Mouse (Mus musculus): ENCODE data around the gene Acvr1. TPM values are rescaled to one million over a fixed set of nuclear protein-coding genes. Genes with fewer than 3 reads are reported as not detected.

Gene Acvr1
- polyA plus RNA-seq, 1 experiment from 2014 or later: 4.8 TPM

DNA sequence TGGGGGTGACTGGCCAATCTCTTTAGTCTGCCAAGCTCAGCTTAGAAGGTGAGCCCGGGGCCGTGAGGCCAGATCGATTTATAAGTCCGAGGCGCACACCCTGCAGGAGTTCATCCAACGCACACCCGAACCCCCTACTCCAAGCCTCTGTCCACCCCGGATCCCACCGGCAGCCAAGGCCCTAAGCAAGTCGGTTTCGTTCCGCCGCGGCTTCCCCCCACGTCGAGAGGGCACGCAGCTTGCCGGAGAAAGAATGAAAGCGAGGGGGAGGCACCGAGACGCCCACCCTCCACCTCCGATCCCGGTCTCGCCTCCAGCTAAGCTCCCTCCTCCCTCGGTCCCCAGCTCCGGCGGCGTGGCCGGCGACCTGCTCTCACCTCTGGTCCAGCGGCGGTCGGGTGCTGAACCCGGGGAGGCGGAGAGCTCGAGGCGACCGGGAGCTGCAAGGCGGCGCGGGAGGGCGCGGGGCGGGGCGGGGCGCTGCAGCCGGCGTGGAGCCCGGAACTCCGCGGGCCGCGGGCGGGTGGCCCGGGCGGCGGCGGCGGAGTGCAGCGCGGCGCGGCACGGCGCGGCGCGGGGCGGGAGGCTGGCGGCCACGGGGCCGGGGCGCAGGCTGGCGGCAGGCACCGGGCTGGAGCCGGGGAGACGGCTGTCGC lies 419 bp downstream of the Acvr1 start:
- peak overlapping the region; percentile 88 for H3K9ac ChIP-seq (ENCODE audit: low read length)
- peak; percentile 46 for ATAC-seq (ENCODE audit: low read depth)
- H3K9me3 ChIP-seq (ENCODE audit: control insufficient read depth, low read length): no peaks in the 10 kb centered on the region
- peak overlapping the region; percentile 73 for H3K4me2 ChIP-seq (ENCODE audit: low read depth, low read length)
- WGBS: 0% methylated on average over 27 of the region's 78 CpGs
- H3K27ac ChIP-seq (ENCODE audit: low read length): peak overlapping the region; percentile 97
- peaks cover 35% of the 10 kb centered on the region for H3K4me1 ChIP-seq (replicated peaks; ENCODE audit: control insufficient read depth, insufficient read depth, low read length)
- peak overlapping the region; percentile 87 for H3K4me3 ChIP-seq (ENCODE audit: low read length)
- no peaks in the 10 kb centered on the region for H3K27me3 ChIP-seq (ENCODE audit: control insufficient read depth, insufficient read depth, low read depth, low read length)
- H3K36me3 ChIP-seq (ENCODE audit: control insufficient read depth, insufficient read depth, low read length): no peaks in the 10 kb centered on the region

- H3K4me1 ChIP-seq (replicated peaks; ENCODE audit: control insufficient read depth, insufficient read depth, low read length): peaks cover 35% of the 10 kb centered on the region
- H3K27ac ChIP-seq (ENCODE audit: low read length): peak overlapping the region; percentile 97
- H3K9me3 ChIP-seq (ENCODE audit: control insufficient read depth, low read length): no peaks in the 10 kb centered on the region
- H3K4me3 ChIP-seq (ENCODE audit: low read length): peak overlapping the region; percentile 87
- WGBS: 3% methylated on average over 6 of the region's 6 CpGs
- no peaks in the 10 kb centered on the region for H3K27me3 ChIP-seq (ENCODE audit: control insufficient read depth, insufficient read depth, low read depth, low read length)
- peak; percentile 0; the same call in 1 of the 2 replicates for ATAC-seq (ENCODE audit: low read depth)
- no peaks in the 10 kb centered on the region for H3K36me3 ChIP-seq (ENCODE audit: control insufficient read depth, insufficient read depth, low read length)
- peak overlapping the region; percentile 88 for H3K9ac ChIP-seq (ENCODE audit: low read length)
- H3K4me2 ChIP-seq (ENCODE audit: low read depth, low read length): peak overlapping the region; percentile 73
These were observed 928 bp downstream of the Acvr1 start for GRCm38 (mm10) chr2:58566049-58566409.

DNA sequence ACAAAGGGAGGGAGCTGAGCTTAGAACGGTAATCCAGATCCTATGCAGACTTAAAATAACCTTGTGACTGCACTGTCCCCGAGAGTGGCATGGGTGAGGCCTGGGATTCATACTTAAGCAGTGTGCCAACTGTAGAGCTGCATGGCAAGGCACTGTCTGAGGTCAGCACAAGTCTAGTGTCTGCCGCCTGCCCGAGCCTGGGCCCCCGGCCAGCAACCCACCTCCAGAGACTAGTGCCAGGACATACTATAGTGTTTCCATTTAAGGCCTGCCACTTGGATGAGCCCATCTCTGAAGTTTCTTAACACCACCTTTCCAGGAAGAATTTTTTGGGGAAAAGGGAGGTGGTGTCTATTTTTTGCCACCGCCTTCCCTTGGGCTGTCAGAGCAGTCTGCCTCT lies 1.7 kb downstream of the Acvr1 start:
- peak overlapping the region; percentile 34; the same call in 1 of the 2 replicates for H3K9ac ChIP-seq (ENCODE audit: low read length)
- H3K4me1 ChIP-seq (replicated peaks; ENCODE audit: control insufficient read depth, insufficient read depth, low read length): peaks cover 35% of the 10 kb centered on the region
- no peak for ATAC-seq (ENCODE audit: low read depth)
- 41% methylated on average over 6 of the region's 6 CpGs for WGBS
- no peaks in the 10 kb centered on the region for H3K9me3 ChIP-seq (ENCODE audit: control insufficient read depth, low read length)
- no peak overlapping the region for H3K27ac ChIP-seq (ENCODE audit: low read length)
- H3K27me3 ChIP-seq (ENCODE audit: control insufficient read depth, insufficient read depth, low read depth, low read length): no peaks in the 10 kb centered on the region
- peak overlapping the region; percentile 73 for H3K4me2 ChIP-seq (ENCODE audit: low read depth, low read length)
- H3K36me3 ChIP-seq (ENCODE audit: control insufficient read depth, insufficient read depth, low read length): no peaks in the 10 kb centered on the region
- H3K4me3 ChIP-seq (ENCODE audit: low read length): peak overlapping the region; percentile 87

DNA sequence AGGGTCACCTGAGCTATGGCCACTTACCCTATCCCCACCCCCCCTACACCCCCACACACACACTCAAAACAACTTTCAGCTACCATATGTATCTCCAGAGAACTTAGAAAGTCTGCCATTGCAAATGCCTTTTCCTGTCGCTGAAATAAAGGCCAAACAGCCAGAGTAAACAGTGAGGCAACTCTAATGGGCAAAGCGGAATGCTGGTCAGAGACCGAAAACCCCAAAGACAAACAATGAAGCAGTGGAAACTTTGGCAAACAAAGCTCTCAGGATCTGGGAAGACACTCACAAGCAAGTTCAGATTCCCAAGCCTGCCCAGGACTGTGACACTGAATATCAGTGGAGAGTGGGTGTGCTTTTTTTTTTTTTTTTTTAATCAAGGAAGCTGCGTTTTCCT lies 4.8 kb downstream of the Acvr1 start:
- Histone ChIP-seq H3K4me3 (ENCODE audit: low read length) (no peak overlapping the region), H3K4me2 (ENCODE audit: low read depth, low read length) (no peak overlapping the region), H3K4me1 (replicated peaks; ENCODE audit: control insufficient read depth, insufficient read depth, low read length) (peaks cover 29% of the 10 kb centered on the region), H3K9me3 (ENCODE audit: control insufficient read depth, low read length) (no peaks in the 10 kb centered on the region), H3K9ac (ENCODE audit: low read length) (no peak overlapping the region), H3K36me3 (ENCODE audit: control insufficient read depth, insufficient read depth, low read length) (no peaks in the 10 kb centered on the region), H3K27ac (ENCODE audit: low read length) (peak overlapping the region; percentile 15; the same call in 1 of the 2 replicates), H3K27me3 (ENCODE audit: control insufficient read depth, insufficient read depth, low read depth, low read length) (no peaks in the 10 kb centered on the region)
- WGBS: 24% methylated on average over 4 of the region's 4 CpGs
- ATAC-seq (ENCODE audit: low read depth): no peak

DNA sequence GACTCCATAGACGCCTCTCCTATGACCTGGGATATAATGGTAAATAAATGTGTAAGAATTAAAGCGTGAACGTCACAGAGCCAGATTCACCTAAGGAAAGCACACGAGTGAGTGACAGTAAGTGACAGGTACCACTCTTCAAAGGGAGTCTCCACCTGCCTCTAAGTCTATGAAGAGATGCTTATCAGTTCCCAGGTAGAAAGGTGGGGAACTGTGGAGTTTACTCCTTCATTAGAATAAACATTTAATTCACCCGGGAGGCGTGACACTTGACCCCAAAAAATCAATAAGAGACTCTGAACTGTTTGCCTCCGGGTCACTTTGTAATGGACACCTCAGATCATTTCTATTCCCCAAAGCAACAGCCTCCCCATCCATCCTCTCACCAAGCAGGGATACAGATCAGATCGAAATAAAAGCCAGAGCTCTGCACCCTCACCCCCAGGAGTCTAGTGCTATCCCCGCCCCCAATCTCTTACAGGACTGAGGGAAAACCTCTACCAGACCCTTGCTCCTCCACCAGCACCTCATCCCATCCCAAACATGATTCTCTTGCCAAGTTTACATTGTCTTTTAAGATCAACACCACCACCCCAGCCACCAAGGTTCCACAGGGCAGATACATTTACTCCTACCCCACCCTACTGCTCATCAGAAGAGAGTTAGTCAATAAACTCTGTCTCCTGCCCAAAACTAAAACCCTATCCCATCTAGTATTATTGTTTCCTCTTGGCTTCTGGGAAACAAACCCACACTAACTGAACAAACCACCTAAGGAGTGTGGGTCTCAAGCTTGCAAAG lies 9.7 kb downstream of the Acvr1 start:
- H3K4me2 ChIP-seq (ENCODE audit: low read depth, low read length): no peak overlapping the region
- no peaks in the 10 kb centered on the region for H3K9me3 ChIP-seq (ENCODE audit: control insufficient read depth, low read length)
- no peaks in the 10 kb centered on the region for H3K27me3 ChIP-seq (ENCODE audit: control insufficient read depth, insufficient read depth, low read depth, low read length)
- peaks cover 11% of the 10 kb centered on the region for H3K4me1 ChIP-seq (replicated peaks; ENCODE audit: control insufficient read depth, insufficient read depth, low read length)
- no peaks in the 10 kb centered on the region for H3K36me3 ChIP-seq (ENCODE audit: control insufficient read depth, insufficient read depth, low read length)
- WGBS: 49% methylated on average over 9 of the region's 9 CpGs
- ATAC-seq (ENCODE audit: low read depth): no peak
- H3K4me3 ChIP-seq (ENCODE audit: low read length): no peak overlapping the region
- no peak overlapping the region for H3K9ac ChIP-seq (ENCODE audit: low read length)
- no peak overlapping the region for H3K27ac ChIP-seq (ENCODE audit: low read length)

- no peaks in the 10 kb centered on the region for H3K36me3 ChIP-seq (ENCODE audit: control insufficient read depth, insufficient read depth, low read length)
- no peak overlapping the region for H3K27ac ChIP-seq (ENCODE audit: low read length)
- WGBS: 58% methylated on average over 3 of the region's 3 CpGs
- H3K9ac ChIP-seq (ENCODE audit: low read length): no peak overlapping the region
- H3K4me1 ChIP-seq (replicated peaks; ENCODE audit: control insufficient read depth, insufficient read depth, low read length): peaks cover 22% of the 10 kb centered on the region
- no peak overlapping the region for H3K4me2 ChIP-seq (ENCODE audit: low read depth, low read length)
- H3K4me3 ChIP-seq (ENCODE audit: low read length): no peak overlapping the region
- H3K9me3 ChIP-seq (ENCODE audit: control insufficient read depth, low read length): no peaks in the 10 kb centered on the region
- H3K27me3 ChIP-seq (ENCODE audit: control insufficient read depth, insufficient read depth, low read depth, low read length): no peaks in the 10 kb centered on the region
- no peak for ATAC-seq (ENCODE audit: low read depth)
These were observed 14.7 kb downstream of the Acvr1 start for GRCm38 (mm10) chr2:58552296-58552695.

DNA sequence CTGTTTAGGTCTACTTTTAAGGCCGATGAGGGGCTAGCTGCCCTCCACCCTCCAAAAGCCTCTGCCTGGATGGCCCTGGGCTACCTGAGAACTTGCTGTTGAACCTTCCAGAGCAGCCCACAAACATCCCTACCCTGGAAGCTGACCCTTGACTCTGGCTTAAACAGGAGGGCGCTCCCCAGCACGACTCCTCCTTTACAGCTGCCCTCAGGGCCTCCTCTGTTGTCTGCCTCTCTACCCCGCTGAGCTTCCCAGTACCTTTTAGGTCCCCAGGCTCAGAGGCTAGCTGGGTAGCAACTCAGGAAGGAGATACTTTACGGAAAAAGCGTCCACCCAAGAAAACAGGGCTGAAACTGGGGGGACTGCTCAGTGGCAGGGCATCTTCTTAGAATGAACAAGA lies 15.1 kb downstream of the Acvr1 start:
- no peak overlapping the region for H3K9ac ChIP-seq (ENCODE audit: low read length)
- no peak overlapping the region for H3K4me2 ChIP-seq (ENCODE audit: low read depth, low read length)
- peaks cover 22% of the 10 kb centered on the region for H3K4me1 ChIP-seq (replicated peaks; ENCODE audit: control insufficient read depth, insufficient read depth, low read length)
- no peaks in the 10 kb centered on the region for H3K9me3 ChIP-seq (ENCODE audit: control insufficient read depth, low read length)
- no peaks in the 10 kb centered on the region for H3K27me3 ChIP-seq (ENCODE audit: control insufficient read depth, insufficient read depth, low read depth, low read length)
- no peak overlapping the region for H3K27ac ChIP-seq (ENCODE audit: low read length)
- 61% methylated on average over 6 of the region's 6 CpGs for WGBS
- H3K4me3 ChIP-seq (ENCODE audit: low read length): no peak overlapping the region
- no peaks in the 10 kb centered on the region for H3K36me3 ChIP-seq (ENCODE audit: control insufficient read depth, insufficient read depth, low read length)
- no peak for ATAC-seq (ENCODE audit: low read depth)

DNA sequence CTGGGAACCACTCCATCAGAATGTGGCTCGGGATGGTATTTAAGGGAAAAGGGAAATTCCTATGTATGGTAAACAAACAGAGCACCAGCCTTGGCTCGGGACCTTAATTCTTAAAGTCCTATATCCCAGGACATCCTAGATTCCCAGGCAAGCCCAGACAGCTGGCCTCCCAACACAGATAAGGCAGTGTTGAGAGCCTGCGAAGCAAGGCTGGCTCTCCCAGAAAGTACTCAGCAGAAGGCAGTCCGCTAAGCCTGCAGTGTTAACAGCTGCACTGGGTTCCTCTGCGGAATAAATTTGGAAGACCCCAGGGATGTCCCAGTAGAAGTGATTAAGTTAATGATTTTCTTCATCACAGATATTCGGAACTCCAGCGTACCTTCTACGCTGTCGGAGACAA lies 16.5 kb downstream of the Acvr1 start:
- Histone ChIP-seq H3K9ac (ENCODE audit: low read length) (no peak overlapping the region), H3K4me1 (replicated peaks; ENCODE audit: control insufficient read depth, insufficient read depth, low read length) (peaks cover 22% of the 10 kb centered on the region), H3K27ac (ENCODE audit: low read length) (no peak overlapping the region), H3K9me3 (ENCODE audit: control insufficient read depth, low read length) (no peaks in the 10 kb centered on the region), H3K4me2 (ENCODE audit: low read depth, low read length) (no peak overlapping the region), H3K27me3 (ENCODE audit: control insufficient read depth, insufficient read depth, low read depth, low read length) (no peaks in the 10 kb centered on the region), H3K36me3 (ENCODE audit: control insufficient read depth, insufficient read depth, low read length) (no peaks in the 10 kb centered on the region), H3K4me3 (ENCODE audit: low read length) (no peak overlapping the region)
- WGBS: 29% methylated on average over 9 of the region's 9 CpGs
- peak; percentile 45; the same call in 1 of the 2 replicates for ATAC-seq (ENCODE audit: low read depth)

DNA sequence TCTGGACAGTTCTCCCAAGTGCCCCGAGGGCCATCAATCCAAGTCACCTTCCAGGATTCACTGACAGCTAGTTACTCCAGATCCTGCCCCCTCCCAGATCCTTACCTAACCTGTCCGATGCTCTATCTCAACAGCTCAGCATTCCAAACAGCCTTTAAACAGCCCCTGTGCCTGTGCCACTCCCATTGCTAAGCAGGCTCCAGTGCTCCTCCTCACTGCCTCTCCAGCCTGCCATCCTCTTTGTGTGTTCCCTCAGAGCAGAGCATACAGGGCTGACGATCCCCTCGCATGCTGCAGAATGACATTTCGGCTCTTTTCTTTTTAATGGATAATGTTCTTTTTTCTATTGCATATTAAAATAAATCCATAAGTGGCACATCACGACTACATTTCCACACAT lies 17.0 kb downstream of the Acvr1 start:
- no peaks in the 10 kb centered on the region for H3K27me3 ChIP-seq (ENCODE audit: control insufficient read depth, insufficient read depth, low read depth, low read length)
- H3K4me1 ChIP-seq (replicated peaks; ENCODE audit: control insufficient read depth, insufficient read depth, low read length): peaks cover 22% of the 10 kb centered on the region
- WGBS: 36% methylated on average over 6 of the region's 6 CpGs
- no peak overlapping the region for H3K27ac ChIP-seq (ENCODE audit: low read length)
- no peaks in the 10 kb centered on the region for H3K9me3 ChIP-seq (ENCODE audit: control insufficient read depth, low read length)
- no peaks in the 10 kb centered on the region for H3K36me3 ChIP-seq (ENCODE audit: control insufficient read depth, insufficient read depth, low read length)
- H3K9ac ChIP-seq (ENCODE audit: low read length): no peak overlapping the region
- ATAC-seq (ENCODE audit: low read depth): 0 out of 2 replicates have a peak, but pooled peaks have one; percentile 20
- no peak overlapping the region for H3K4me2 ChIP-seq (ENCODE audit: low read depth, low read length)
- no peak overlapping the region for H3K4me3 ChIP-seq (ENCODE audit: low read length)
